Mouse (Mus musculus) lung, adult 2 months (tissue): ENCODE measurements around the gene Ccdc78.

Source experiments
- CTCF ChIP-seq: fragments of 200-500 bp; IDR thresholded peaks from 2 replicates; pipeline ENCODE4 v1.5.1; 2011; ENCODE audit warnings: mild to moderate bottlenecking, low read length, control low read depth; ENCODE audit not compliant: insufficient read depth
- POLR2A ChIP-seq: fragments of 200-500 bp; IDR thresholded peaks from 2 replicates; pipeline ENCODE4 v1.6.1; 2011; ENCODE audit warnings: low read depth, mild to moderate bottlenecking, control low read depth, low read length, borderline replicate concordance; ENCODE audit errors: extremely low read depth

DNA sequence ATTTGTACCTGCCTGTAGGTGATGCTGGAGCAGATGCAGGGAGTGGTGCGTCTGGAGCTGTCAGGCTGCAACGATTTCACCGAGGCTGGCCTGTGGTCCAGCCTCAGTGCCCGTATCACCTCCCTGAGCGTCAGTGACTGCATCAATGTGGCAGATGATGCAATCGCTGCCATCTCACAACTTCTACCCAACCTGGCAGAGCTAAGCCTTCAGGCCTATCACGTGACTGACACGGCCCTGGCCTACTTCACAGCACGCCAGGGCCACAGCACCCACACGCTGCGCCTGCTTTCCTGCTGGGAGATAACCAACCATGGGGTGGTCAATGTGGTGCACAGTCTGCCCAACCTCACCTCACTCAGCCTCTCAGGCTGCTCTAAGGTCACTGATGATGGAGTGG is 31.3 kb downstream of the Ccdc78 start:
- no peak for TF ChIP-seq CTCF
- no peak for TF ChIP-seq POLR2A
